ENCODE assay signal across 8 mouse cellular contexts in genomic region chr2:168098040-168098439, GRCm38 (mm10). TPM values are rescaled to one million over a fixed set of nuclear protein-coding genes. Genes with fewer than 3 reads are reported as not detected.
DNase-seq lines count a peak whose midpoint lies in the region; ATAC-seq and TF ChIP-seq lines count a peak whose summit lies in the region.

No protein-coding gene starts in this region.

- TF ChIP-seq CTCF in midbrain, postnatal 0 days (IDR thresholded peaks at IDR 0.05): peak; percentile 81
- no peak for TF ChIP-seq CTCF in Patski (IDR thresholded peaks at IDR 0.05)
- peak; percentile 77 for TF ChIP-seq CTCF in cortical plate, adult 2 months (IDR thresholded peaks at IDR 0.05; ENCODE audit: extremely low read depth, insufficient read depth, low read length)

- H3K4me2 ChIP-seq in midbrain, postnatal 0 days (ENCODE audit: low read depth, low read length, poor library complexity, severe bottlenecking): no peak overlapping the region
- H3K4me2 ChIP-seq in midbrain, embryonic 16.5 days (ENCODE audit: low read length): no peak overlapping the region

- intact Hi-C loops in left cerebral cortex, postnatal 14 days (cut with DNase I): loop anchor here (10.0 kb wide), 1 partner anchor 413 kb away; the partner anchor contains the start of genes Cebpb and Tmem189

- no peak overlapping the region for H3K27ac ChIP-seq in midbrain, postnatal 0 days (ENCODE audit: low read depth, low read length)
- no peak overlapping the region for H3K27ac ChIP-seq in midbrain, embryonic 16.5 days (ENCODE audit: low read length)
- H3K27ac ChIP-seq in cortical plate, adult 2 months (ENCODE audit: insufficient read depth, low read length): no peak overlapping the region

- no peaks in the 10 kb centered on the region for H3K27me3 ChIP-seq in midbrain, postnatal 0 days (ENCODE audit: insufficient read depth, low read length)
- no peaks in the 10 kb centered on the region for H3K27me3 ChIP-seq in midbrain, embryonic 16.5 days (ENCODE audit: control insufficient read depth, insufficient read depth, low read depth, low read length)
- H3K27me3 ChIP-seq in Patski: no peaks in the 10 kb centered on the region

- CTCF ChIA-PET in Patski (lab: Charles Lee): interaction anchor here (0.6 to 3.2 kb wide), 12 partner anchors 9 to 111 kb away, joined by 3 to 28 read pairs (median 5); partner anchors contain the start of genes Pard6b and Ripor3

- 54% methylated on average over 6 of the region's 6 CpGs for WGBS in midbrain, postnatal 0 days
- WGBS in midbrain, embryonic 16.5 days: 50% methylated on average over 6 of the region's 6 CpGs

- POLR2A ChIA-PET in Patski (lab: Charles Lee): no interaction called here

- H3K9ac ChIP-seq in midbrain, postnatal 0 days (replicated peaks; ENCODE audit: low read length, poor library complexity, severe bottlenecking): no peak overlapping the region
- H3K9ac ChIP-seq in midbrain, embryonic 16.5 days (ENCODE audit: low read depth, low read length): no peak overlapping the region

- in situ Hi-C loops in Patski (cut with MboI; ENCODE audit: low pct_unique_long_range_greater_than_20kb): no loop called here

- DNase-seq in midbrain, postnatal 0 days (ENCODE audit: low spot score): peak; percentile 67
- DNase-seq in Patski (ENCODE audit: low read depth, low spot score): no peak
- peak; percentile 73 to 78 for DNase-seq in left cerebral cortex, postnatal 14 days (ENCODE audit: low spot score in 2 of 2)

- peaks cover 10% of the 10 kb centered on the region; the same call in 1 of the 2 replicates for H3K36me3 ChIP-seq in midbrain, postnatal 0 days (ENCODE audit: insufficient read depth, low read length)
- H3K36me3 ChIP-seq in midbrain, embryonic 16.5 days (ENCODE audit: control insufficient read depth, insufficient read depth, low read length): peaks cover 4% of the 10 kb centered on the region

- no peaks in the 10 kb centered on the region for H3K9me3 ChIP-seq in midbrain, postnatal 0 days (ENCODE audit: low read length)
- no peaks in the 10 kb centered on the region for H3K9me3 ChIP-seq in midbrain, embryonic 16.5 days (replicated peaks; ENCODE audit: control insufficient read depth, low read length, poor library complexity, severe bottlenecking)

- no peak for TF ChIP-seq POLR2A in cortical plate, adult 2 months (IDR thresholded peaks at IDR 0.05; ENCODE audit: extremely low read depth, insufficient read depth, low read length)

- ATAC-seq in midbrain, postnatal 0 days (ENCODE audit: low FRiP score): 0 out of 2 replicates have a peak, but pooled peaks have one; percentile 41
- no peak for ATAC-seq in midbrain, embryonic 16.5 days
- ATAC-seq in Patski: peak; percentile 44
- peak; percentile 83 for ATAC-seq in hematopoietic stem cell, adult 5-6 weeks (replicated peaks in 1 of 2; ENCODE audit: insufficient read depth in 1 of 2, low FRiP score in 2 of 2, low TSS enrichment in 1 of 2, low read depth in 1 of 2, poor library complexity in 2 of 2, severe bottlenecking in 2 of 2)
- peak; percentile 96 for ATAC-seq in megakaryocyte progenitor cell, adult 5-6 weeks (replicated peaks; ENCODE audit: poor library complexity)
- no peak; the same call in 1 of the 2 replicates for ATAC-seq in monocyte, adult 5-6 weeks (replicated peaks; ENCODE audit: insufficient number of reproducible peaks, low FRiP score, low TSS enrichment, poor library complexity, severe bottlenecking)

- no peak overlapping the region for H3K4me3 ChIP-seq in midbrain, postnatal 0 days (ENCODE audit: low read depth, low read length)
- H3K4me3 ChIP-seq in midbrain, embryonic 16.5 days (ENCODE audit: low read depth, low read length): no peak overlapping the region
- no peak overlapping the region for H3K4me3 ChIP-seq in cortical plate, adult 2 months (ENCODE audit: insufficient read depth, low read length)

- H3K4me1 ChIP-seq in midbrain, postnatal 0 days (ENCODE audit: insufficient read depth, low read length): no peaks in the 10 kb centered on the region
- peaks cover 3% of the 10 kb centered on the region; the same call in 1 of the 2 replicates for H3K4me1 ChIP-seq in midbrain, embryonic 16.5 days (ENCODE audit: control insufficient read depth, insufficient read depth, low read length)
- peaks cover 4% of the 10 kb centered on the region for H3K4me1 ChIP-seq in cortical plate, adult 2 months (ENCODE audit: control insufficient read depth, insufficient read depth, low read length)

RNA-seq across cellular contexts. Expression of gene Pard6b, which starts 17.2 kb away (rescaled TPM):
- 6.6 and 6.8 TPM in 2 replicates for total RNA-seq in midbrain, postnatal 0 days (2014; rRNA removed)
- 3.9 and 5.1 TPM in 2 replicates for polyA plus RNA-seq in midbrain, postnatal 0 days (2015; fragmentation: Nextera tagmentation; extraction: Ambion mirVana)
- polyA plus RNA-seq in midbrain, embryonic 16.5 days (2015; fragmentation: Nextera tagmentation; extraction: Ambion mirVana): 6.8 and 7.3 TPM in 2 replicates
- 40.3 TPM for polyA plus RNA-seq in Patski (2021)
- 3.3 and 3.6 TPM in 2 replicates for polyA plus RNA-seq in cortical plate, adult 2 months (2012; rRNA removed)
- total RNA-seq in hematopoietic stem cell, adult 5-6 weeks (2017): 3.6 and 3.7 TPM in 2 replicates
- total RNA-seq in left cerebral cortex, postnatal 14 days (2021): 1 to 10 TPM; 4.9 to 5.4 TPM
- total RNA-seq in megakaryocyte progenitor cell, adult 5-6 weeks (2015): 0.07 and 0.42 TPM in 2 replicates
- total RNA-seq in megakaryocyte progenitor cell, adult 5-6 weeks (2017): 0.25 and 0.78 TPM in 2 replicates
- 0.78 to 2.5 TPM in 2 of 3 replicates, not detected in the other for total RNA-seq in monocyte, adult 5-6 weeks (2017)

Comparison
In these comparisons a context has a peak if more than half of its experiments do, and no peak if none do; other contexts are left out.
1. ATAC-seq: peak in midbrain, postnatal 0 days (single experiment), Patski (single experiment), hematopoietic stem cell, adult 5-6 weeks (2 of 2) and megakaryocyte progenitor cell, adult 5-6 weeks (single experiment); none in midbrain, embryonic 16.5 days (single experiment) and monocyte, adult 5-6 weeks (single experiment).